Comparison of ENCODE assay signal across 33 mouse cellular contexts in genomic region chr7:105576166-105576748, GRCm38 (mm10). TPM values are rescaled to one million over a fixed set of nuclear protein-coding genes. Genes with fewer than 3 reads are reported as not detected.
DNase-seq lines count a peak whose midpoint lies in the region; ATAC-seq and TF ChIP-seq lines count a peak whose summit lies in the region.
"Had no signal": no experiment of that assay in that cellular context is flagged by ENCODE, and none has a peak within 500 bp of the region (broad histone marks: within the 10 kb centered on the region; RNA-seq: fewer than 3 reads in every experiment).

No protein-coding gene starts in this region.

- WGBS in cerebellum, adult 2 months: 8% methylated on average over 3 of the region's 3 CpGs

- no peaks in the 10 kb centered on the region for H3K27me3 ChIP-seq in cerebellum, adult 2 months (ENCODE audit: control insufficient read depth, insufficient read depth, low read length)
- H3K27me3 ChIP-seq: forebrain, embryonic 13.5 days; heart, embryonic 15.5 days; kidney, embryonic 15.5 days; lung, embryonic 15.5 days; midbrain, embryonic 13.5 days; Patski; stomach, embryonic 15.5 days had no signal

- H3K4me1 ChIP-seq in cerebellum, adult 2 months (ENCODE audit: control insufficient read depth, insufficient read depth, low read length): peaks cover 51% of the 10 kb centered on the region

- no peak for TF ChIP-seq POLR2A in cerebellum, adult 2 months (IDR thresholded peaks at IDR 0.05; ENCODE audit: borderline replicate concordance, insufficient read depth, low read length)

- DNase-seq in cerebellum, adult 2 months: peak; percentile 44 to 66
- DNase-seq in cerebellum, adult 11 months: no peak
- no peak for DNase-seq in layer of hippocampus, adult 2 months (ENCODE audit: low spot score in 2 of 2)
- DNase-seq in layer of hippocampus, postnatal 14 days (ENCODE audit: low spot score in 2 of 2): no peak
- peak; percentile 78 for DNase-seq in lung, postnatal 25 days (ENCODE audit: low spot score)
- no peak for DNase-seq in lung, postnatal 14 days
- DNase-seq in lung, postnatal 36 days: peak; percentile 74
- DNase-seq: adrenal gland, postnatal 14 days; gastrocnemius, postnatal 25 days; kidney, adult 18-20 months; kidney, postnatal 25 days; layer of hippocampus, postnatal 36 days; liver; thymus, adult 18-20 months; thymus, postnatal 25 days had no signal

- no peak for TF ChIP-seq CTCF in cerebellum, adult 2 months (IDR thresholded peaks at IDR 0.05; ENCODE audit: borderline replicate concordance, insufficient read depth, low read depth, low read length)
- TF ChIP-seq CTCF in layer of hippocampus, adult 2 months (conservative IDR thresholded peaks at IDR 0.05): no peak

- H3K27ac ChIP-seq in cerebellum, adult 2 months (ENCODE audit: insufficient read depth, low read length): peak overlapping the region; percentile 80; the same call in 1 of the 2 replicates
- H3K27ac ChIP-seq in layer of hippocampus, adult 2 months: peak overlapping the region; percentile 80
- H3K27ac ChIP-seq: forebrain, embryonic 13.5 days; heart, embryonic 10.5 days; heart, embryonic 15.5 days; kidney, embryonic 15.5 days; liver, embryonic 14.5 days; lung, embryonic 15.5 days; midbrain, embryonic 13.5 days; stomach, embryonic 15.5 days had no signal

- ATAC-seq in activated CD4-positive, CD25-positive, alpha-beta regulatory T cell, adult 4 months: no peak
- ATAC-seq: forebrain, embryonic 13.5 days; hindbrain, embryonic 16.5 days; midbrain, embryonic 13.5 days; Patski had no signal

- peak overlapping the region; percentile 28 for H3K4me3 ChIP-seq in cerebellum, adult 2 months (replicated peaks; ENCODE audit: insufficient read depth, low read depth, low read length)
- no peak overlapping the region for H3K4me3 ChIP-seq in layer of hippocampus, adult 2 months
- H3K4me3 ChIP-seq: forebrain, embryonic 13.5 days; heart, embryonic 10.5 days; heart, embryonic 15.5 days; kidney, embryonic 15.5 days; lung, embryonic 15.5 days; megakaryocyte, embryonic 14.5 days; midbrain, embryonic 13.5 days; stomach, embryonic 15.5 days had no signal

RNA-seq across cellular contexts. Expression of gene Apbb1, which starts 5.2 kb away (rescaled TPM):
- polyA plus RNA-seq in cerebellum, adult 2 months (2012; rRNA removed): 441 and 475 TPM in 2 replicates
- total RNA-seq in layer of hippocampus, adult 2 months (2021): 100 to 1,000 TPM; 360 to 370 TPM
- 100 to 1,000 TPM; 368 to 375 TPM for total RNA-seq in layer of hippocampus, postnatal 14 days (2021)
- polyA plus RNA-seq in activated CD4-positive, CD25-positive, alpha-beta regulatory T cell, adult 4 months (2017; shearing (Covaris generic)): 1 to 10 TPM; 3.5 to 4.2 TPM
- total RNA-seq: MEL had no signal

RNA-seq across cellular contexts. Expression of gene Smpd1, which starts 22.1 kb away (rescaled TPM):
- 102 and 108 TPM in 2 replicates for polyA plus RNA-seq in cerebellum, adult 2 months (2012; rRNA removed)
- 10 to 100 TPM; 82.7 to 86.2 TPM for total RNA-seq in layer of hippocampus, adult 2 months (2021)
- total RNA-seq in layer of hippocampus, postnatal 14 days (2021): 10 to 100 TPM; 90.1 to 93.9 TPM
- polyA plus RNA-seq in activated CD4-positive, CD25-positive, alpha-beta regulatory T cell, adult 4 months (2017; shearing (Covaris generic)): 10 to 100 TPM; 20.4 to 25.0 TPM

RNA-seq across cellular contexts. Expression of gene Hpx, which starts 23.7 kb away (rescaled TPM):
- polyA plus RNA-seq in cerebellum, adult 2 months (2012; rRNA removed): 0.60 and 0.61 TPM in 2 replicates
- under 1 TPM in 1 of 2 experiments, not detected in 1; 0.23 TPM for total RNA-seq in layer of hippocampus, adult 2 months (2021)
- not detected for total RNA-seq in layer of hippocampus, postnatal 14 days (2021)
- not detected for polyA plus RNA-seq in activated CD4-positive, CD25-positive, alpha-beta regulatory T cell, adult 4 months (2017; shearing (Covaris generic))
- total RNA-seq: common myeloid progenitor, adult 5-6 weeks; gastrocnemius, postnatal 25 days; heart, postnatal 25 days; left cerebral cortex, postnatal 10 days; MEL had no signal
- polyA plus RNA-seq: forebrain, embryonic 13.5 days; hindbrain, embryonic 11.5 days; neural tube, embryonic 14.5 days had no signal

RNA-seq across cellular contexts. Expression of gene Trim3, which starts 57.1 kb away (rescaled TPM):
- polyA plus RNA-seq in cerebellum, adult 2 months (2012; rRNA removed): 332 and 385 TPM in 2 replicates
- total RNA-seq in layer of hippocampus, adult 2 months (2021): 100 to 1,000 TPM; 140 to 142 TPM
- 100 to 1,000 TPM; 136 to 145 TPM for total RNA-seq in layer of hippocampus, postnatal 14 days (2021)
- polyA plus RNA-seq in activated CD4-positive, CD25-positive, alpha-beta regulatory T cell, adult 4 months (2017; shearing (Covaris generic)): 1 to 10 TPM; 1.9 to 2.5 TPM

Comparison
In these comparisons a context has a peak if more than half of its experiments do, and no peak if none do; other contexts are left out.
1. DNase-seq: peak in cerebellum, adult 2 months (2 of 2), lung, postnatal 25 days (single experiment) and lung, postnatal 36 days (single experiment); none in cerebellum, adult 11 months (single experiment), layer of hippocampus, adult 2 months (0 of 2), layer of hippocampus, postnatal 14 days (0 of 2) and lung, postnatal 14 days (single experiment).